Mouse (Mus musculus) adrenal gland, postnatal 4 days (tissue): ENCODE results near the gene Prcp. TPM values are rescaled to one million over a fixed set of nuclear protein-coding genes. Genes with fewer than 3 reads are reported as not detected.
"Not testable (repeated sequence)": the region's sequence is repeated elsewhere in the genome, so short reads cannot be mapped to it uniquely, and the experiment has no call there.

Source experiments
- DNase-seq, 2 experiments: peaks; one replicate each; pipeline ENCODE4 v3.0.0; 2021 to 2022; ENCODE audit warnings: low spot score in 2 of 2, mixed read lengths in 2 of 2
- total RNA-seq, 2 experiments: library from RNA; stranded (reverse); gene quantifications; 2 replicates each; pipeline ENCODE4 v1.2.3; 2021

The Prcp gene
- total RNA-seq, 2 experiments from 2014 or later = 20.2 to 22.8 TPM

- no peak for DNase-seq
These were observed 93.3 kb downstream of the Prcp start for GRCm38 (mm10) chr7:92967381-92968127.

- DNase-seq = no peak
These were observed 103.2 kb downstream of the Prcp start for GRCm38 (mm10) chr7:92977429-92977828.

GRCm38 (mm10) chr7:92978225-92978624 lies 104.0 kb downstream of the Prcp start:
- no peak for DNase-seq

DNA sequence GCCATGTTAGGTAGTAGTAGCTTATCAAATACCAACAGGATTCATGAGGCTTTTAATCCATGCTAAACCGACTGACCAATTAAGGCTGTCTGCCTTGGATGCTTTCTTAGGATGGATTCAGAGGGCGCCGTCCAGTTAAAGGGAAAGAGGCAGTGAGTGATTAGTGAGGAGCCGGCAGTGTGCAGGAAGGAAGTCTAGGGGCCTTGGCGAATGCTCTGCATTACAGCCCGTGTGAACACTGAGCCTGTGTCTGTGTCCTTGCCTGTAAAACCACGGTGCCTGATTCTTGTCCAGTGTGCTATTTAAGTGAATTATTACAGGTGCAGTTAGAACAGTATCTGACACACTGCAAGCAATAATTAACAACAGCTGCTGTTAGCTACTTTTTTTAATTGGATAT lies 104.5 kb downstream of the Prcp start:
- DNase-seq = not testable (repeated sequence)

GRCm38 (mm10) chr7:92980741-92981140 lies 106.5 kb downstream of the Prcp start:
- no peak for DNase-seq

DNA sequence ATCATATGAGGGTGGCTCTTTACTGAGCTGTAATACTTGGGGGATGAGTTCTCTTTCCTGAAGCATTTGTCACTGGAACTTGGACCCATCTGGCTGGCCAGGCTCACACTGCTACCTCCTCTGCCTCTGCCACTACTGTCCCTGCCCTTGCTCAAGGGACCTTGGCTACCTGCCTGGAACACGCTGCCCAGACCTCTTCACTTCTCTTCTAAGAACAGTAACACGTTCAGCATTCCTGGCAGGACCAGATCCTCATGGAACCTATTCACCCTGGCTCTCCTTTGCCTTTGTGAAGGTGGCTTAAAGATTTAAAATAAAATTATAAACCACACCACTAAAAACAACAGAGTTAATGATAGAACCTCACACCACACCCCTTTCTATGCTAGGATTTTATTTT lies 107.6 kb downstream of the Prcp start:
- DNase-seq = no peak

Other genes with a start within 250 kb of the Prcp start
- 10 to 100 TPM; 11.8 to 13.2 TPM for gene Ankrd42, start 237.3 kb upstream of the Prcp start, total RNA-seq
- gene Pcf11, start 204.5 kb upstream of the Prcp start, total RNA-seq = 10 to 100 TPM; 68.3 to 74.6 TPM
- 1 to 10 TPM; 7.6 to 8.0 TPM for gene Rab30, start 132.9 kb upstream of the Prcp start, total RNA-seq
- 1 to 10 TPM; 4.9 to 5.1 TPM for gene Ddias, start 223 bp upstream of the Prcp start, total RNA-seq
- 1 to 10 TPM; 3.6 to 6.2 TPM for gene Fam181b, start 205.4 kb downstream of the Prcp start, total RNA-seq